Mouse (Mus musculus) cerebral cortex, adult 2 months (tissue): ENCODE data around the gene Psmb2.

Experiments used
- WGBS: fragments of 180-500 bp; shearing (Covaris S2); methylation state at CpG from one replicate; pipeline ENCODE4 v1.1.7; 2018; 5-methylcytosine and 5-hydroxymethylcytosine counted together

Gene Psmb2

DNA sequence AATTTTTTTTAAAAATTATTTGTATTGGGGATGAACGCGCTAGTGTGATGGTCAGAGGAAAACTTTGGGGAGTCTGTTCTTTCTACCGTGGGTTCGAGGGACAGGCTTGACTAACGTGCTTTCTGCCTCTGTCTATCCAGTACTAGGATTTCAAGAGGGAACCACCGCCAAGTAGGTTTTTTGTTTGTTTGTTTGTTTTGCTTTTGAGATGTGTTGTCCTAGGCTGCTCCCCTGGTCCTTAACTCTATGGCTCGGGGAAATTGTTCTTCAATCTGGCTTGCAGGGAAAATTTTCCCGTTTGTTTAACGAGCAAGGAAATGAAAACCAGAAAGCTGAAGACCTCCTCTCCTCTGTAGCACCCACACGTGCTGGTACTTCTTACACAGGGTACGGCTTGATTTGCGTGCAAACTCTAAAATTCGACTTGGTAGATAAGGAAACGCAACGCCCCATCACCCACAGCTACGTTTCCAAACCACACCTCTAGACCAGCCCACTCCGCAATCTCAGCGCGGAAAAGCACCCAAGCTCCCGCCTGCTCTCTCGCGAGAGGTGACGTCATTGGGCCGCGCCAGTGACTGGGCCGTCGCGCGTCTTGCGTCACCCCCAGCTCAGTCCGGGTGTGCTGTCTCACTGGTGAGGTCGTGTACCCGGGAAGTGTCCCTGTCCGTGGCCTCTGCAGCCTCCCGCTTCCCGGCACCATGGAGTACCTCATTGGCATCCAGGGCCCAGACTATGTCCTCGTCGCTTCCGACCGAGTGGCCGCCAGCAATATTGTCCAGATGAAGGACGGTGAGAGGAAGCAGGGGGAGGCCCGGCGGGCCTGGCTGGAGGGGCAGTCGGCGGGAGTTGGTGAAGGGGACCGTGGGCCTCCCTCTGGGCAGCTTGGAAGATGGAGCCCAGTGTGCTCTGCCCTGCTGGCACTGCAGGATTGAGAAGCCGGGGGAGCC is at the start of gene Psmb2:
TSS of gene Psmb2 (plus strand) at position 577 of the 950 bp plus-strand sequence.
- WGBS, result 3% methylated on average over 48 of the region's 48 CpGs

DNA sequence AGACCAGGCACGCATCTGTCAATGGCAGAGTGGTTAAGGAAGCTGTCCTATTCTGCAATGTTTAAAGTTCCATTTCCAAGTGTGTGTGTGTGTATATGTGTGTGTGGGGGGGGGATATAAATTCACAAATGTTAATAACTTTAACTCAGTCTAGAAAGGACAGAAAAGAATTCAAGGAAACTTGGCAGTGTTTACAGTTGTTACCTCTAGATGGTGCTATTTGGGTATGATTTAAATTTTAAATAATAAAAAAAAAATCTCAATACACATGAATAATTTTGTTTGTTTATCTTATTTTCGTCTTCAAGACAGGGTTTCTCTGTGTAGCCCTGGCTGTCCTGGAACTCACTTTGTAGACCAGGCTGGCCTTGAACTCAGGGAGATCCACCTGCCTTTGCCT is 45.5 kb upstream of the Psmb2 start:
- 26% methylated on average over 2 of the region's 2 CpGs for WGBS

DNA sequence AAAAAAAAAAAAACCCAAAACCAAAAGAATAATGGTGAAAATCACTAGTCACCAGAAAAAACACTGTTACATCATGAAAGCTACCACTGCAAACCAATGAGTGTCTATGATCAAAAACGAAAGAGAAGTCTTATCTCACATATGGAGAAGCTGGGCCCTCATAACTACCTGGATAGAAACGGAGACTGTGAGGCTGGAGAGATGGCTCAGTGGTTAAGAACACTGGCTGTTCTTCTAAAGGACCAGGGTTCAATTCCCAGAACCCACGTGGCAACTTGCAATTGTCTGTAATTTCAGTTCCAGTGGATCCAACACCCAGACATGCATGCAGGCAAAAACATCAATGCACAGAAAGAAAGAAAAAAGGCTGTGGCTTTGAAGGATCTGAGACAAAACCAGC is 44.8 kb upstream of the Psmb2 start:
- 75% methylated on average over 3 of the region's 3 CpGs for WGBS

DNA sequence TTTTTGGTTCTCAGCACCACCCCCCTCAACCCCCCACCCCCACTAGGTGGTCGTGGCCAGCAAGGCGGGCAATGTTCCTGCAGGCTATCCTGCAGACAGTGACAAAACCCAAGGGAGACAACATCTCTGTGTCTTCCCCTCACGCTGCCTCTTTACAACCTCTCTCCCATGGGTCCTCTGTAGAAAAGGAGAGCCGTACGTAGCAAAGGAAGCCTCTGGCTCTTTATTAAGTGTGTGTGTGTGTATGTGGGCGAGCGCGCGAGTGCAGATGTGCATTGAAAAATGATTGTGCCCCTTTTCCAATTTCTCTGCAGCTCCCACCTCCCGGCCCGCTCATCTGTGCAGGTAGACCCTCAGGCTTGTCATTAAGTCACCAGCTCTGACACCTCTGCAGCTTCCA is 41.1 kb upstream of the Psmb2 start:
- 44% methylated on average over 11 of the region's 11 CpGs for WGBS

DNA sequence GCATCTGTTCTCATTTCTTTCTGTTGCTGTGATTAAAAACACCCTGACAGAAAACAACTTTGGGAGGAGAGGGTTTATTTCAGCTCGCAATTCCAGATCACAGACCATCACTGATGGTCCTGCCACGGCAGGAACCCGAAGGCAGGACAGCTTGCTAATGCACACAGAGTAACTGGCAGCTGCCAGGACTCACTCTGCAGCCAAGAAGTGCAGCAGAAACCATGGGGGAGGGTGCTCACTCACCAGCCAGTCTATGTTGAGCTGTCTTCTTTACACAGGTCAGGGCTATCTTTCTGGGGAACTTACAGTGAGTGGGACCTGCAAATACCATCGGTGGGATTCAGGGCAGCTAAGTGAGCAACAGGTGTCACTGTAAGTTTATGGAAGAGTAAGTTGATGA is 40.0 kb upstream of the Psmb2 start:
- WGBS, result 47% methylated on average over 4 of the region's 4 CpGs

DNA sequence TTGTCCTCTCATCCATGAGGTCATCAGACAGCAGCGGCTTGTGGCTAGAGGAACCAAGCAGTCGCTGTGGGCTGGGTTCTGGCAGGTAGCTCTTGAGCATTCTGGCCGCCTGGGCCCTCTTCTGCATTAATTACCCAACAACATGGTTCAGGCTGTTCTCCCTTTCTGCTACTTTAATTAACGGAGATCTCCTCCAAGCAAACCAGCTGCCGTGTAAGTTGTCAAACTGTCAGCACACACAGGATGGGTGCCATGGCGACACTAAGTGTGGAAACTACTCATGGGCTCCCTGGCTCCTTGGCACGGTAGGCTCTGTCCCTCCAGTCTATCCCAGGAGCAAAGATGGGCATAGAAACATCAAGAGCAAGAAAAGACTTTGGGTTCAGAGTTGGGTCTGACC is 38.1 kb upstream of the Psmb2 start:
- WGBS, result 31% methylated on average over 7 of the region's 7 CpGs

DNA sequence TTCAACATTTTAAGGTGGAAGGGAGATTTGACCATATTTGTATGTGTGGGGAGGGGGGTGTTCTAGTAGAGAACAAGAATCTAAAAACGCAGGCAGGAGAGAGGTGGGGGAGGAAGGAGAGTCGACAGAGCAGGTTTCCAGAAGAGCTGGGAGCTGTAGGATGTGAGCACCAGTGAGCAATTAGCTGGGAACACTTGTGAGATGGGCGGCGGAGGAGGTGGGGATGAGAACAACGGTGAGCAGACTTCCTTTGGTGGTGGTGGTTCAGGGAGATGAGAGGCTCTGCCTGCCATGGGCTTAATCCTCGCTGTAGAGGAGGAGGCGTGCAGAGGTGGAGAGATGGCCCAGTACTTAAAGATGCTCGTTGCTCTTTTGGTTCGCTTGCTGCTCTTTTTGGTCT is 35.5 kb upstream of the Psmb2 start:
- WGBS, result 32% methylated on average over 9 of the region's 9 CpGs

DNA sequence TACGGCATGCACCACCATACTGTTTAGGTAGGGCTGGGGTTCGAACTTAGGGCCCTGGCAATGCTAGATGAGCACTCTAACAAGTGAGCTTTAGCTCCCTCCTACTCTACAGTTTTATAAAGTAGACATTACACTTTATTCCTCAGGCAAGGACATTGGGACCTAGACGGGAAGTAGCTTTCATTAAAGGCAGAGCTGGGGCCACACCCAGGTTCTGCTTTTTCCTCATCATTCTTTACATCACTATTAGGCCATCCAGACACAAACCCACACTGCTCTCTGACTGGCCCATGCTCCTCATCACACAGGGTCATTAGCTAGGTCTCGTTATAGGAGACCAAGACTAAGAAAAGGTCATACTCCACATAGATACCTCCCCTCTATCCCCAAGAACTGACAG is 33.6 kb upstream of the Psmb2 start:
- WGBS, result 82% methylated on average over 4 of the region's 4 CpGs

DNA sequence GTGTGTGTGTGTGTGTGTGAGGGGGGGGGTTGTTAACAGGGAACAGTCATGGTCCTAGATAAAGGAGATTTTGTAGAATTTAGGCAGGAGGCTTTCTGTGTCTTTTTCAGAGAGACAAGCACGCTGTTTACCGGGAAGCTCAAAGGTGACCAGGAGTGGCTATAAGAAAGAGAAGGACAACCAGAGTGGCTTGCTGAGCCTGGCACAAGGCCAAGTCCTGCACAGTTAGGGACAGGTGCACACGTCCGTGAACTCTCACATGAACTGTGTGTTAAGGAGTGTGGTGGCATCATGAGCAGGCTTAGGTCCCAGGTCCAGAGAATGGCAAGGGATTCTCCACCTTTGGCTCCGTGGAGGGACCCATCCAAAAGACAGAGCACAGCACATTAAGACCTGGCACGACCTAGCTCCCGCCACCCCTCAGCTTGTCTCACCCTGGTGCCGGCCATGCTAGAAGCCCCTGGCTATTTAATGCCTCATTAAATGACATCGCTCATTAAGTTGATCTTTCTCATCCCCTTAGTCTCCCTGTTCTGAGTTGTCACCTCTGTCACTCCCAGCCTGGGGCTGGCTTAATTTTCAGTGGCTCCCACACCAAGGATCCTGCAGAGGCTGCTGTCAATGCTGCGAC is 33.0 kb upstream of the Psmb2 start:
- 80% methylated on average over 10 of the region's 10 CpGs for WGBS

DNA sequence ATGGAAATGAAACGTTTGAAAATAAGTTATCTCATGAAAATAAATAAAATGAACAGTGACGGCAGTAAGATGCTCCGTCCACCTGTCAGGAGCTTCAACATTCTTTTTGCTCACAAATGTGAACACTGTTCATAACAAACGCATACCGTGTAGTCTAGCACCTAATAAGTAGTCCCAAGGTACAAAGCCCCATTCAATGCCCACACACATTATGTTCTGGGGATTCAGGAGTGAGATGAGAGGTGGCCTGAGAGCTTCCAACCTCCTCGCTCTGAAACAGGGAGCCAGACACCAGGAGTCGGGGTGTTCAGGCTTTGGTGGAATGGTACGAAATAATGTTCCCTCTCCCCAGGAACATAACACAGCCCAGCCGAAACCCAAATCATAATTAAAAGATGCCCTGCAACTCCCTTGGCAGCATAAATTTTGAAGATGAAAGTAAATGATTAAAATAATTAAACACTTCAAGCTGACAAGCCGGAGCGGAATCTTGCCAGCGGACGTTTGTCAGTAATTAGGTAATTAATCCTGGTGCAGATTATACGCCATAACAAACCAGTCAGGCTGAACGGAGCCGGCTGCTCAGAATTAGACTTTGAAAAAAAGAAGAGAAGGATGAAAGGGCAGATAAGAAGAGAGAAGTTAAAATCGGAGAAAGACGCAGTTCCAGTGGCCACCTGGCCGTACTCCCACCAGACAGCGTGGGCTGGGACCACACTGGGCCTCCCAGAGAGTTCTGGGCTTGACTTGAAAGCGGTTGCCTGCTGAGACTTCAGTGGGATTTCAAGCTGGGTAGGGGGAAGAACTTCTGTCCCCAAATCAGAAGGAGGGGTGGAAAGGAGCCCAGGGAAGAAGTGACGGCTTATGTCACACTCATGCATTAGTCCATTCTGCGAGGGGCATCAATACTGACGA is 29.2 kb upstream of the Psmb2 start:
- 41% methylated on average over 24 of the region's 24 CpGs for WGBS

DNA sequence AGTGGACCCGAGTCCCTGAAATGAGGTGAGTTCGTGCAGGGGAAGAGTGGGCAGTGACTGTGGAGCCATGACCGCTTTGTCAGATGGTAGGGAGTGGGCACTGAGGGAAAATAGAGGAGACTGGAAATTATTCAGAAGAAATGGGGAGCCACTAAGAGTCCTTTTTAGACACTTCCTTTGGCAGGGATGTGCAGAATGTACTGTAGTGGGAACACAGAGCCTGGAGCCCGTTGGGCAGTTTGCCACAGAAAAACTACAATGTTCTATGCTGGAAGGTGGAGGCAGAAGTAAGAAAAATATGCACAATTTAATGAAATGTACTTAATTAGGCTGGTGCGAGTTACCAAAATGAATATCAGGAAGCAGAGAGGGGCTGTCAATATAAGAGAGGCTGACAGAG is 24.3 kb upstream of the Psmb2 start:
- WGBS, result 58% methylated on average over 5 of the region's 5 CpGs

DNA sequence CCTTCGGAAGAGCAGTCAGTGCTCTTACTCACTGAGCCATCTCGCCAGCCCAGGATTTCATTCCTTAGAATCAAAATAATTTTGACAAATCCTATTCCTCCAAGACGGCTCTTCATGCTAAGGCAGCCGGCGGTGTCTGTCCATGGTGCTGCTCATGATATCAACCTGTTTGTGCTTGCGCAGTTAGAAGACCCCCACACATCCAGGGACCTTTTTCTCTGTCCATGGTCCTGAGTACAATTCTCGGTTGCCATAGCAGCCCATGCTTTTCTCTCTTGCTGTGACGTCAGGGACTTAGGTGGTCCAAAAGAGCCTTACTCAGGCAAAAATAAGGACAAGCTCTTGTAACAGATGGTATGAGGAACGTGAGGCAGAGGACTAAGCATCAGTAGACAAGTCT is 22.1 kb upstream of the Psmb2 start:
- 30% methylated on average over 9 of the region's 9 CpGs for WGBS

DNA sequence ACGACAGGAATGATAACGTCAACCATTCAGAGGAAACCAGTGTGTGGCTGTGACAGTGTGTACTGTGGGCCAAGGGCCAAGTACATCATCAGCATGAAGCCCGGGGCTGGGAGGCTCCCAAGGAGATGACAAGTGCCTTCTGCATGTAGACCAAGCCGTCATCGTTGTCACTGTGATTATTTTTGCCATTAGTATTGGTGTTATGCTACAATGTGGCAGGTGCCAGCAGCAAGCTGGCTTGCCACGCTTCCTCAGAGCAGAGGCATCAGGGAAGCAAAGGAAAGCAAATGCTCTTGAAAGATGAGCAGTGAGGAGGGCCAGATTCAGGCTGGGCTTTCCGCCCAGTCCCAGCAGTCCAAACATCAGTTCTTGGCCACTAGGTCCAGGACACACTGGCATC is 16.2 kb upstream of the Psmb2 start:
- 35% methylated on average over 7 of the region's 7 CpGs for WGBS

DNA sequence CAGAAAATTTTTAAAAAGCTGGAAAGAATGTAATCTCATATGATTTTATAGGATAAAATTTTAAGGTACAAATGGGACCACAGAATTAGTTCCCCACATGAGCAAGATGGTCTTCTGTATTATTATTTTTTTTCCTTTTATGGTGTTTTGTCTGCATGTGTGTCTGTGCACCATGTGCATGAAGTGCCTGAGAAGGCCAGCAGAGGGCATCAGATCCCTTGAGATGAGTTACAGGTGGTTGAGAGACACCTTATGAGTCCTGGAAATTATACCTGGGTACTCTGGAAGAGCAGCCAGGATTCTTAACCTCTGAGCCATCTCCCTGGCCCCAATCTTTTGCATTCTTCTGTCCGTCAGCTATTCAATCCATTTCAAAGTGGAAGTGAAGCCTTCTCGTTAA is 10.4 kb upstream of the Psmb2 start:
- WGBS, result 83% methylated on average over 2 of the region's 2 CpGs

DNA sequence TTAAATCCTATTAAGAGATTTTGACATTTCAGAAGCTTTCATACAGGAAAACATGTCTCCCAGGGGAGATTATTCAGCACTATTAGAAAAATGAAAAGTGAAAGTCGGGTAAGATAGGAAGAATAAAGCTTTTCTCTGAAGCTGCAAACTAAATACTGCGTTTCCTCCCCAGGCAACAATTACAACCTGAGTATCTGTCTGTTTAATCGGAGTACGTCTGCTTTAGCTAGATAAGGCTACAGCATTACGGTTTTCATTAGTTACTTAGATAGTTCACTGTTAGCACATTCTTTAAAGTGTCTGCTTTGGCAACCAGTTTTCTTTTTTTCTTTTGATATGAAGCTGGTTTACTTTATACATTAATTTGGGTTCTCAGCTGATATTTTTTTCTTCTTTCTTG is 4.9 kb downstream of the Psmb2 start:
- 73% methylated on average over 5 of the region's 5 CpGs for WGBS

DNA sequence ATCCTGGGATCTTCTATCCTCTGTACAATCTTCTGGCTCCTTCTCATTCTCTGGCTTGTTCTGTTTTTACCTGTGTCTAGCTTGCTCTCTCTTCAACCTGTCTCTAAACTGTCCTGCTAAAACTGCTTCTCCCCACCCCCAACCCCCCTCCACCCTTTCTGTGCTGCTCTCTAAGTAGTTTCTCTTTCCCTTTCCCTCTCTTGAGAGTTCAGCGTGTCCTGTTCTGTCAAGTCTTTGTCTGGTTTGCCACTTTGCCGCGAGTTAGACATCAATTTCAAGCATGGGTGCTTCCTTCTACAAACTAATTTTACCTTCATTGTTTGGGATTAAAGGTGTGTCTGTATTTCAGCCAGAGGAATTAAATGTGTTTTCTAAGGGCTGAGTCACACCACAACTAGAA is 5.7 kb downstream of the Psmb2 start:
- 54% methylated on average over 3 of the region's 3 CpGs for WGBS

DNA sequence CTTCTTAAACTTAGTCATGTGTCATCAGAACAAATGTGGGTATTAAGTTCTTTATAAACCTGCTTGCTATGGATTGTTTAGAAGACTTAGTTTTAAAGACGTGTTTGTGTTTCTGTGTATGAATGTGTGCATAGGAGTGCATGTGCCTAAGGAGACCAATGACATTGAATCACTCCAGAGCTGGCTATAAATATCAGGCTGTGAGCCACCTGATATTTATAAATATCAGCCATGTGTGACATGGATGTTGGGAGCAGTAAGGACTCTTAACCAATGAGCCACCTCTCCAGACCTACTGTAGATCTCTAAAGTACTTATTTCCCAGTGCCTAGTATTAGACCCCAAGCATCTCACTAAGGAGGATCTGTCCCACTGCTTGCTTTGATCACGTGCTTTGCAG is 12.0 kb downstream of the Psmb2 start:
- WGBS, result 83% methylated on average over 2 of the region's 2 CpGs

DNA sequence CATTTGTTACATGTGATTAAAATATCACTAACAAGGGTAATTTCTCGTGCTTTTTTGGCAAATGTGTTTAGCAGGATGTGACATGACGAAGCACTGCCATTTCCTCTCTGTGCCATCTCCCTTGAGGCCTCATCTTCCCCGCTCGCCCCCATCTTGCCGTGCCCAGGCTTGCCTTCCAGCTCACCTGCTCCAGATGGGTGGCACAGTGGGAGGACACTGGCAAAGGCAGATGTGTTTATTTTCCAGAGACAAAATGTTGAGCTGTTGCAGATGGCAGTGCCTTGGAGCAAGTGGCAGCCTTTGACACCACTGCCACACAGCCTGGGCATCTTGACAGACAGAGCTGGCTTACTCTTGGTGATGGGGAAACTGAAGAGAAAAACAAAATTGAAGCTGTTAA is 15.6 kb downstream of the Psmb2 start:
- WGBS, result 73% methylated on average over 5 of the region's 5 CpGs

DNA sequence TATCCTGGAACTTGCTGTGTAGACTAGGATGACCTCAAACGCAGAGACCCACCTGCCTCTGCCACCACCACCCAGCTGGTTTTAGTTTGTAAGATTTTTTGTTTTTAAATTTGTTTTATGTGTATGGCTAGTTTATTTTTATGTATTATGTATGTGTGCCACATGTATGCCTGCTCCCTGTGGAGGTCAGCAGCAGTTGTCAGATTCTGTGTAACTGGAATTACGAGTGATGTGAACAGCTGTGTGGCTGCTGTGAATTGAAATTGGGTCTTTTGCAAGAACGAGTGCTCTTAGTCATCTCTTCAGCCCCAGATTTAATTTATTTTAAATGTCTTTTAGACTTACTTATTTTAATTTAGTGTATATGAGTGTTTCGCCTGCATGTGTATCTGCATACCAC is 19.5 kb downstream of the Psmb2 start:
- WGBS, result 86% methylated on average over 4 of the region's 4 CpGs

DNA sequence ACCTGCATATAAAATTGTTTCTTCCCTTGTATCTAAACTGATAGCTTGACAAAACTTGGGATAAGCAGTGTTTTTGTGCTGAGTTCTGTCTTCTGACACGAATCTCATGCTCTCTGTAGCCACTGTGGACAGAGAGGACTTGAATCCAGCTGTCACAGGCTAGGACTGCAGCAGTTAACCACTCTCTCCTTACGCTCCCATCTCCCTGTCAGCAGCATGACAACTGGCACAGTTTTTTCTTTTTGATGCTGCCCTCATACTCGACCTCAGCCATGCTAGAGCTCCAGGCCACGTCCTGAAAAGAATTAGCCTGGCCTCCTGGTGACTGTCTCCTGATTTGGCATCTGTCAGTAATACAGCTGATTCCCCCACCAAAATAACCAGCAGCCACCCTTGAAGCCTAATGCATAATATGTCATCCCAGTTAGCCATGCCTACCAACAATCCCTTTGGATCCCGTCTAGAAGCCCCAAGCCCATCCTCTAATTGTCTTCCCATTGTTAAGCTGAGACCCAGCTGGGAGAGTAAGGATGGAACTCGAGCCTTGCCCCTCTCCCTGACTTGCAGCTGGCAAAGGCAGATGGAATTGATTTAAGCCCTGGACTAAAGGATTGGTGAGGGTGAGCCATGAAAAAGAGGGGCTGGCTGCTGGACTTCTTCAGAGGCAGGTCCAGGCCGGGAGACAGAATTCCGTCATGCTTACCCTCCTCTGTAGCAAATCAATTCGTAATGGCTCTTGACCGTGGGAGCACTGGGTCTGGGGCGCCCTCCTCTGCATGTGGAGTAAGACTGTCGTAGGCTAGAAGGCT is 29.4 kb downstream of the Psmb2 start:
- WGBS, result 79% methylated on average over 12 of the region's 12 CpGs

DNA sequence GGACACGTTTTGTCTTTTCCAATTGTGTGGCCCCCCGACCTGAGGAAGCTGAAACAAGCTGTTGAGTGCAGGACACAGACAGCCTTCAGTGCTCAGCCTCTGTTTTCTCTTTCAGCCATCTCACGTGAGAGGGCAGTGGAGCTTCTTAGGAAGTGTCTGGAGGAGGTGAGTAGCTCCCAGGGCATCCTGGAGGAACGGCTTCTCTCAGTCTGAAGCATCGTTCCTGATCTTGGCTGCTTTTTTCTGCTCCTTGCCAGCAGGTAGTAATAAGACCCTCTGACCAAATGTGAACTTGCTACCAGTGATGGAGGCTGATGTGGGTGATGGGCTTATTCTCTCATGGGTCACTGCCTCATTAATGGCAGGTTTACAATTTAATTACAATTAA is 30.0 kb downstream of the Psmb2 start:
- 85% methylated on average over 5 of the region's 5 CpGs for WGBS
